ENCODE assay signal across 8 mouse cellular contexts in genomic region chr5:129164091-129164490, GRCm38 (mm10).
DNase-seq lines count a peak whose midpoint lies in the region; ATAC-seq lines count a peak whose summit lies in the region.

No protein-coding gene starts in this region.

- H3K9me3 ChIP-seq in forebrain, embryonic 11.5 days (ENCODE audit: control insufficient read depth, low read length), result no peaks in the 10 kb centered on the region

- H3K4me2 ChIP-seq in forebrain, embryonic 11.5 days (ENCODE audit: low read depth, low read length, severe bottlenecking), result no peak overlapping the region

- H3K9ac ChIP-seq in forebrain, embryonic 11.5 days (ENCODE audit: low read length), result no peak overlapping the region

- intact Hi-C loops in left cerebral cortex, postnatal 14 days (cut with DNase I), result no loop called here

- no peak overlapping the region for H3K27ac ChIP-seq in forebrain, embryonic 11.5 days (ENCODE audit: low read depth, low read length)

- H3K36me3 ChIP-seq in forebrain, embryonic 11.5 days (ENCODE audit: control insufficient read depth, insufficient read depth, low read length), result no peaks in the 10 kb centered on the region

- H3K4me1 ChIP-seq in forebrain, embryonic 11.5 days (replicated peaks; ENCODE audit: control insufficient read depth, insufficient read depth, low read length), result no peaks in the 10 kb centered on the region

- ATAC-seq in forebrain, embryonic 11.5 days (replicated peaks; ENCODE audit: low FRiP score), result no peak
- ATAC-seq in erythroblast, adult 5-6 weeks (replicated peaks; ENCODE audit: low FRiP score, poor library complexity, severe bottlenecking), result no peak
- no peak for ATAC-seq in activated CD4-positive, CD25-positive, alpha-beta regulatory T cell, adult 4 months

- no peak overlapping the region for H3K4me3 ChIP-seq in forebrain, embryonic 11.5 days (ENCODE audit: low read depth, low read length)

- peak; percentile 67 for DNase-seq in ZHBTc4 (ENCODE audit: low read depth, low spot score)
- peak; percentile 24 for DNase-seq in forelimb bud, embryonic 11.5 days (ENCODE audit: low read depth, low spot score)
- peak; percentile 62 for DNase-seq in kidney, adult 9 months
- peak; percentile 38 to 77 for DNase-seq in lung, postnatal 4 days
- DNase-seq in forebrain, embryonic 11.5 days (ENCODE audit: low spot score), result no peak
- DNase-seq in left cerebral cortex, postnatal 14 days (ENCODE audit: low spot score in 2 of 2), result no peak

- H3K27me3 ChIP-seq in forebrain, embryonic 11.5 days (ENCODE audit: control insufficient read depth, insufficient read depth, low read length), result no peaks in the 10 kb centered on the region

- 57% methylated on average over 10 of the region's 10 CpGs for WGBS in forebrain, embryonic 11.5 days

Comparison
In these comparisons a context has a peak if more than half of its experiments do, and no peak if none do; other contexts are left out.
1. DNase-seq: peak in ZHBTc4 (single experiment), forelimb bud, embryonic 11.5 days (single experiment), kidney, adult 9 months (single experiment) and lung, postnatal 4 days (2 of 2); none in forebrain, embryonic 11.5 days (single experiment) and left cerebral cortex, postnatal 14 days (0 of 2).